22 mouse cellular contexts compared by ENCODE assay signal in the genomic region with DNA sequence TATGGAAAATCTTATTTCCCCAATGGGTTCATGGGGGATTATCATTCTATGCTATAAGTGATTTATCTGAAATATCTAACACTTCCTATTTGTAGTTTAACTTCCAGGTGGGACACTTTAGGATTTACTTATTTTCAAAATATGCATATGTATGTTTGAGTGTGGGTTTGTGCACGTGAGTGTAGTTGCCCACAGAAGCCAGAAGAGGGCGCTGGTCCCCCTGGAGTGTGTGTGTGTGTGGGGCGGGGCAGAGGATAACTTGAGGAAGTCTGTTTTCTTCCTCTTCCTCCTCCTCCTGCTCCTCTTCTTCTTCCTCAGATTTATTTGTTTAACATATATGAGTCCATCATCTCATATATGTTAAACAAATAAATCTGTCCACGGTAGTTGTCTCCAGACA. TPM values are rescaled to one million over a fixed set of nuclear protein-coding genes. Genes with fewer than 3 reads are reported as not detected.
DNase-seq lines count a peak whose midpoint lies in the region; ATAC-seq and TF ChIP-seq lines count a peak whose summit lies in the region.
"Had no signal": no experiment of that assay in that cellular context is flagged by ENCODE, and none has a peak within 500 bp of the region (broad histone marks: within the 10 kb centered on the region; RNA-seq: fewer than 3 reads in every experiment).

No protein-coding gene starts in this region.

- H3K27ac ChIP-seq in heart, adult 2 months = no peak overlapping the region
- H3K27ac ChIP-seq in liver, postnatal 0 days (ENCODE audit: low read depth) = no peak overlapping the region
- H3K27ac ChIP-seq in liver, embryonic 11.5 days (ENCODE audit: low read depth, low read length) = no peak overlapping the region
- no peak overlapping the region for H3K27ac ChIP-seq in MEL (ENCODE audit: control insufficient read depth, low read depth, low read length)
- H3K27ac ChIP-seq in stomach, postnatal 0 days (replicated peaks) = no peak overlapping the region
- H3K27ac ChIP-seq: embryonic facial prominence, embryonic 10.5 days; forebrain, embryonic 13.5 days; heart, embryonic 15.5 days; lung, embryonic 15.5 days had no signal

- no peak overlapping the region for H3K9ac ChIP-seq in heart, adult 2 months (ENCODE audit: low read depth, low read length)
- H3K9ac ChIP-seq in liver, postnatal 0 days (replicated peaks) = no peak overlapping the region
- H3K9ac ChIP-seq in liver, embryonic 11.5 days (ENCODE audit: low read depth, low read length) = no peak overlapping the region
- H3K9ac ChIP-seq in MEL (ENCODE audit: control insufficient read depth, low read depth, low read length, poor library complexity, severe bottlenecking) = no peak overlapping the region
- no peak overlapping the region for H3K9ac ChIP-seq in stomach, postnatal 0 days (ENCODE audit: low read length)
- H3K9ac ChIP-seq: forebrain, embryonic 13.5 days; heart, embryonic 15.5 days; lung, embryonic 15.5 days had no signal

- no peaks in the 10 kb centered on the region for H3K4me1 ChIP-seq in heart, adult 2 months (ENCODE audit: control insufficient read depth, insufficient read depth, low read length)
- no peaks in the 10 kb centered on the region for H3K4me1 ChIP-seq in liver, postnatal 0 days (ENCODE audit: insufficient read depth)
- H3K4me1 ChIP-seq in liver, embryonic 11.5 days (replicated peaks; ENCODE audit: control insufficient read depth, insufficient read depth, low read length) = no peaks in the 10 kb centered on the region
- no peaks in the 10 kb centered on the region for H3K4me1 ChIP-seq in MEL (ENCODE audit: control insufficient read depth in 1 of 2, insufficient read depth in 2 of 2, low read length in 2 of 2)
- H3K4me1 ChIP-seq in stomach, postnatal 0 days (replicated peaks; ENCODE audit: control insufficient read depth, insufficient read depth) = no peaks in the 10 kb centered on the region
- H3K4me1 ChIP-seq: embryonic facial prominence, embryonic 10.5 days; forebrain, embryonic 13.5 days; heart, embryonic 15.5 days; lung, embryonic 15.5 days had no signal

- no peak; the same call in 1 of the 2 replicates for TF ChIP-seq RAD21 in MEL (IDR thresholded peaks at IDR 0.05; ENCODE audit: low read depth, low read length)

- no peaks in the 10 kb centered on the region for H3K79me2 ChIP-seq in heart, adult 2 months (replicated peaks; ENCODE audit: control insufficient read depth, insufficient read depth, low read length)
- no peaks in the 10 kb centered on the region for H3K79me2 ChIP-seq in MEL (ENCODE audit: control insufficient read depth, insufficient read depth, low read length, poor library complexity)

- no peak for ATAC-seq in liver, postnatal 0 days
- no peak for ATAC-seq in liver, embryonic 11.5 days (replicated peaks; ENCODE audit: low FRiP score)
- no peak for ATAC-seq in stomach, postnatal 0 days (ENCODE audit: low FRiP score, low TSS enrichment)
- ATAC-seq in megakaryocyte, adult 5-6 weeks (ENCODE audit: poor library complexity, severe bottlenecking) = no peak
- ATAC-seq: forebrain, embryonic 13.5 days had no signal

- peak; percentile 29 for TF ChIP-seq CTCF in heart, adult 2 months (IDR thresholded peaks at IDR 0.05)
- TF ChIP-seq CTCF in liver, postnatal 0 days (IDR thresholded peaks at IDR 0.05; ENCODE audit: low read depth) = peak; percentile 29
- TF ChIP-seq CTCF in MEL (IDR thresholded peaks at IDR 0.05 in 2 of 3, conservative IDR thresholded peaks at IDR 0.05 in 1 of 3; ENCODE audit: control insufficient read depth in 1 of 3, insufficient read depth in 1 of 3, low read depth in 2 of 3, low read length in 3 of 3, poor library complexity in 1 of 3, severe bottlenecking in 1 of 3) = peak; percentile 38 to 57 (median 44)
- peak; percentile 23; the same call in 1 of the 2 replicates for TF ChIP-seq CTCF in stomach, postnatal 0 days (IDR thresholded peaks at IDR 0.05; ENCODE audit: low read depth)

- no peaks in the 10 kb centered on the region for H3K9me3 ChIP-seq in liver, postnatal 0 days (ENCODE audit: low read length)
- no peaks in the 10 kb centered on the region for H3K9me3 ChIP-seq in liver, embryonic 11.5 days (ENCODE audit: control insufficient read depth, low read length)
- H3K9me3 ChIP-seq in MEL (replicated peaks; ENCODE audit: insufficient read depth, low read length) = no peaks in the 10 kb centered on the region
- H3K9me3 ChIP-seq in stomach, postnatal 0 days (ENCODE audit: control insufficient read depth, low read length) = no peaks in the 10 kb centered on the region
- H3K9me3 ChIP-seq: embryonic facial prominence, embryonic 10.5 days; forebrain, embryonic 13.5 days; heart, embryonic 15.5 days; lung, embryonic 15.5 days had no signal

- WGBS in heart, adult 2 months = 77% methylated on average over 4 of the region's 4 CpGs
- 67% methylated on average over 4 of the region's 4 CpGs for WGBS in liver, postnatal 0 days (ENCODE audit: insufficient replicate concordance)
- WGBS in liver, embryonic 11.5 days = 64% methylated on average over 4 of the region's 4 CpGs
- WGBS in stomach, postnatal 0 days = 69% methylated on average over 4 of the region's 4 CpGs

- TF ChIP-seq EP300 in heart, adult 2 months (IDR thresholded peaks at IDR 0.05; ENCODE audit: insufficient read depth, low read depth, low read length) = no peak
- TF ChIP-seq EP300 in liver, postnatal 0 days (IDR thresholded peaks at IDR 0.05; ENCODE audit: low read depth) = no peak
- TF ChIP-seq EP300 in MEL (IDR thresholded peaks at IDR 0.05; ENCODE audit: low read depth in 1 of 2, low read length in 2 of 2) = no peak
- TF ChIP-seq EP300 in stomach, postnatal 0 days (optimal IDR thresholded peaks at IDR 0.05) = no peak

- no peaks in the 10 kb centered on the region for H3K27me3 ChIP-seq in heart, adult 2 months (ENCODE audit: control insufficient read depth, insufficient read depth, low read length)
- H3K27me3 ChIP-seq in liver, postnatal 0 days (ENCODE audit: insufficient read depth, low read length) = no peaks in the 10 kb centered on the region
- H3K27me3 ChIP-seq in liver, embryonic 11.5 days (replicated peaks; ENCODE audit: control insufficient read depth, insufficient read depth, low read length) = no peaks in the 10 kb centered on the region
- H3K27me3 ChIP-seq in MEL (ENCODE audit: control insufficient read depth in 1 of 2, insufficient read depth in 2 of 2, low read length in 2 of 2) = no peaks in the 10 kb centered on the region
- H3K27me3 ChIP-seq in stomach, postnatal 0 days (ENCODE audit: control insufficient read depth, insufficient read depth, low read length) = no peaks in the 10 kb centered on the region
- H3K27me3 ChIP-seq: forebrain, embryonic 13.5 days; heart, embryonic 15.5 days; lung, embryonic 15.5 days had no signal

- intact Hi-C loops in heart, adult 2 months (cut with DNase I) = no loop called here

- no peak for TF ChIP-seq POLR2A in heart, adult 2 months (IDR thresholded peaks at IDR 0.05; ENCODE audit: insufficient read depth, low read depth, low read length)
- TF ChIP-seq POLR2A in MEL (IDR thresholded peaks at IDR 0.05; ENCODE audit: control insufficient read depth in 1 of 2, insufficient read depth in 1 of 2, low read depth in 1 of 2, low read length in 2 of 2, poor library complexity in 1 of 2) = no peak

- no peak for DNase-seq in heart, adult 2 months
- DNase-seq in heart, adult 9 months (ENCODE audit: low spot score in 2 of 2) = no peak
- DNase-seq in liver, postnatal 0 days = no peak
- DNase-seq in liver, embryonic 11.5 days (ENCODE audit: low spot score) = no peak
- peak; percentile 27 for DNase-seq in MEL (ENCODE audit: low read depth, low spot score)
- DNase-seq in stomach, postnatal 0 days (ENCODE audit: low spot score) = no peak
- DNase-seq: cerebellum, adult 11 months; kidney, postnatal 10 days; layer of hippocampus, adult 9-11 months; midbrain, embryonic 14.5 days; thymus, adult 18-20 months had no signal

- H3K4me3 ChIP-seq in heart, adult 2 months = no peak overlapping the region
- no peak overlapping the region for H3K4me3 ChIP-seq in liver, postnatal 0 days (ENCODE audit: low read depth, low read length)
- H3K4me3 ChIP-seq in liver, embryonic 11.5 days (ENCODE audit: low read depth, low read length) = no peak overlapping the region
- H3K4me3 ChIP-seq in MEL (ENCODE audit: control insufficient read depth in 1 of 2, insufficient read depth in 1 of 2, low read depth in 2 of 2, low read length in 2 of 2) = no peak overlapping the region
- no peak overlapping the region for H3K4me3 ChIP-seq in stomach, postnatal 0 days (ENCODE audit: low read depth, low read length)
- H3K4me3 ChIP-seq: embryonic facial prominence, embryonic 10.5 days; forebrain, embryonic 13.5 days; heart, embryonic 15.5 days; lung, embryonic 15.5 days had no signal

- H3K4me2 ChIP-seq in liver, postnatal 0 days (ENCODE audit: low read depth, low read length) = no peak overlapping the region
- no peak overlapping the region for H3K4me2 ChIP-seq in liver, embryonic 11.5 days
- H3K4me2 ChIP-seq in stomach, postnatal 0 days (replicated peaks; ENCODE audit: low read depth) = no peak overlapping the region
- H3K4me2 ChIP-seq: forebrain, embryonic 13.5 days; heart, embryonic 15.5 days; lung, embryonic 15.5 days had no signal

- H3K36me3 ChIP-seq in heart, adult 2 months (ENCODE audit: control insufficient read depth, insufficient read depth, low read length) = no peaks in the 10 kb centered on the region
- no peaks in the 10 kb centered on the region for H3K36me3 ChIP-seq in liver, postnatal 0 days (replicated peaks; ENCODE audit: insufficient read depth, low read length)
- H3K36me3 ChIP-seq in liver, embryonic 11.5 days (ENCODE audit: control insufficient read depth, insufficient read depth, low read length) = no peaks in the 10 kb centered on the region
- no peaks in the 10 kb centered on the region for H3K36me3 ChIP-seq in MEL (ENCODE audit: control insufficient read depth in 1 of 2, insufficient read depth in 2 of 2, low read length in 2 of 2)
- no peaks in the 10 kb centered on the region for H3K36me3 ChIP-seq in stomach, postnatal 0 days (ENCODE audit: control insufficient read depth, insufficient read depth, low read length)
- H3K36me3 ChIP-seq: embryonic facial prominence, embryonic 10.5 days; heart, embryonic 15.5 days; lung, embryonic 15.5 days had no signal

RNA-seq across cellular contexts. Expression of gene Krt222, which starts 12.3 kb away (rescaled TPM):
- 10 to 100 TPM; 26.9 to 31.0 TPM for total RNA-seq in heart, adult 2 months (2021)
- 6.8 and 12.7 TPM in 2 replicates for polyA plus RNA-seq in heart, adult 2 months (2012; rRNA removed)
- polyA plus RNA-seq in liver, postnatal 0 days (2015; fragmentation: Nextera tagmentation; extraction: Ambion mirVana) = 0.39 and 0.55 TPM in 2 replicates
- 0.14 and 0.61 TPM in 2 replicates for polyA plus RNA-seq in liver, embryonic 11.5 days (2014; fragmentation: Nextera tagmentation; extraction: Ambion mirVana)
- total RNA-seq in MEL (2012; rRNA removed) = not detected in 2 replicates
- polyA plus RNA-seq in MEL (2012; ENCODE audit: insufficient read depth in 1 of 2, insufficient read length in 2 of 2, low read depth in 1 of 2, low replicate concordance in 2 of 2, missing spikeins in 1 of 2) = under 1 TPM in 1 of 2 experiments, not detected in 1; 0.07 TPM
- 0.25 and 0.33 TPM in 2 replicates for polyA plus RNA-seq in stomach, postnatal 0 days (2015; fragmentation: Nextera tagmentation; extraction: Ambion mirVana)
- total RNA-seq in megakaryocyte, adult 5-6 weeks (2015) = not detected in 2 replicates
- not detected in 2 replicates for total RNA-seq in megakaryocyte, adult 5-6 weeks (2017)
- total RNA-seq: hematopoietic stem cell, adult 5-6 weeks had no signal

RNA-seq across cellular contexts. Expression of gene Smarce1, which starts 25.4 kb away (rescaled TPM):
- total RNA-seq in heart, adult 2 months (2021) = 10 to 100 TPM; 41.8 to 44.6 TPM
- polyA plus RNA-seq in heart, adult 2 months (2012; rRNA removed) = 22.2 and 29.3 TPM in 2 replicates
- 57.4 and 61.0 TPM in 2 replicates for polyA plus RNA-seq in liver, postnatal 0 days (2015; fragmentation: Nextera tagmentation; extraction: Ambion mirVana)
- 145 and 150 TPM in 2 replicates for polyA plus RNA-seq in liver, embryonic 11.5 days (2014; fragmentation: Nextera tagmentation; extraction: Ambion mirVana)
- total RNA-seq in MEL (2012; rRNA removed) = 243 and 265 TPM in 2 replicates
- 100 to 1,000 TPM in 1 of 2 experiments, not detected in 1; 277 TPM for polyA plus RNA-seq in MEL (2012; ENCODE audit: insufficient read depth in 1 of 2, insufficient read length in 2 of 2, low read depth in 1 of 2, low replicate concordance in 2 of 2, missing spikeins in 1 of 2)
- polyA plus RNA-seq in stomach, postnatal 0 days (2015; fragmentation: Nextera tagmentation; extraction: Ambion mirVana) = 90.3 and 91.6 TPM in 2 replicates
- total RNA-seq in megakaryocyte, adult 5-6 weeks (2015) = 59.4 and 72.9 TPM in 2 replicates
- 177 and 179 TPM in 2 replicates for total RNA-seq in megakaryocyte, adult 5-6 weeks (2017)

RNA-seq across cellular contexts. Expression of gene Krt24, which starts 28.8 kb away (rescaled TPM):
- total RNA-seq in heart, adult 2 months (2021) = not detected
- not detected in 2 replicates for polyA plus RNA-seq in heart, adult 2 months (2012; rRNA removed)
- polyA plus RNA-seq in liver, postnatal 0 days (2015; fragmentation: Nextera tagmentation; extraction: Ambion mirVana) = not detected in 2 replicates
- not detected in 2 replicates for polyA plus RNA-seq in liver, embryonic 11.5 days (2014; fragmentation: Nextera tagmentation; extraction: Ambion mirVana)
- not detected in 2 replicates for total RNA-seq in MEL (2012; rRNA removed)
- polyA plus RNA-seq in MEL (2012; ENCODE audit: insufficient read depth in 1 of 2, insufficient read length in 2 of 2, low read depth in 1 of 2, low replicate concordance in 2 of 2, missing spikeins in 1 of 2) = not detected
- not detected in 2 replicates for polyA plus RNA-seq in stomach, postnatal 0 days (2015; fragmentation: Nextera tagmentation; extraction: Ambion mirVana)
- not detected in 2 replicates for total RNA-seq in megakaryocyte, adult 5-6 weeks (2015)
- total RNA-seq in megakaryocyte, adult 5-6 weeks (2017) = not detected in 2 replicates
- total RNA-seq: adrenal gland, adult 18-20 months; hematopoietic stem cell, adult 5-6 weeks; left cerebral cortex, postnatal 10 days; neutrophil, adult 5-6 weeks had no signal
- polyA plus RNA-seq: embryonic facial prominence, embryonic 10.5 days; forebrain, embryonic 13.5 days; gonadal fat pad, adult 2 months; heart, embryonic 15.5 days; inflammation-experienced regulatory T-cells, adult 6 months; lung, embryonic 15.5 days; midbrain, embryonic 14.5 days had no signal
